Mouse (Mus musculus): Measurements from ENCODE around the gene Csrp1. TPM values are rescaled to one million over a fixed set of nuclear protein-coding genes. Genes with fewer than 3 reads are reported as not detected.

The Csrp1 gene
- total RNA-seq, 2 experiments from 2014 or later = 262 to 267 TPM

GRCm38 (mm10) chr1:135771573-135771970, 51.7 kb downstream of the Csrp1 start:
- DNase-seq = no peak

GRCm38 (mm10) chr1:135776596-135776995, 56.7 kb downstream of the Csrp1 start:
- no peak for DNase-seq

GRCm38 (mm10) chr1:135777046-135777445, 57.2 kb downstream of the Csrp1 start:
- DNase-seq = no peak

- DNase-seq = peak; percentile 77
These were observed 59.1 kb downstream of the Csrp1 start, which contains the start of gene Tnni1 for GRCm38 (mm10) chr1:135778780-135779535. Tnni1 (plus strand) TSS chr1:135779434.

- DNase-seq = no peak
These were observed 60.8 kb downstream of the Csrp1 start for GRCm38 (mm10) chr1:135780649-135781048.

- DNase-seq = peak; percentile 89
These were observed 61.4 kb downstream of the Csrp1 start for GRCm38 (mm10) chr1:135781220-135781619.

GRCm38 (mm10) chr1:135782816-135783215, 63.0 kb downstream of the Csrp1 start:
- DNase-seq = no peak

- peak; percentile 91 for DNase-seq
These were observed 67.9 kb downstream of the Csrp1 start for GRCm38 (mm10) chr1:135787799-135788198.

- DNase-seq = peak; percentile 62
These were observed 68.8 kb downstream of the Csrp1 start for GRCm38 (mm10) chr1:135788708-135789107.

GRCm38 (mm10) chr1:135789815-135790214, 70.0 kb downstream of the Csrp1 start:
- peak; percentile 89 for DNase-seq

- no peak for DNase-seq
These were observed 72.5 kb downstream of the Csrp1 start for GRCm38 (mm10) chr1:135792143-135792939.

- peak; percentile 57 for DNase-seq
These were observed 73.7 kb downstream of the Csrp1 start for GRCm38 (mm10) chr1:135793370-135794215.

GRCm38 (mm10) chr1:135794216-135795134, 74.6 kb downstream of the Csrp1 start:
- peak; percentile 36 for DNase-seq

GRCm38 (mm10) chr1:135798492-135798891, 78.6 kb downstream of the Csrp1 start:
- peak; percentile 3 for DNase-seq

- DNase-seq = peak; percentile 75
These were observed 79.3 kb downstream of the Csrp1 start for GRCm38 (mm10) chr1:135799109-135799627.

- peak; percentile 87 for DNase-seq
These were observed 80.5 kb downstream of the Csrp1 start for GRCm38 (mm10) chr1:135800192-135800950.
